Mouse (Mus musculus) neural tube, embryonic 13.5 days (tissue): Measurements from ENCODE around the gene Rpl3. TPM values are rescaled to one million over a fixed set of nuclear protein-coding genes. Genes with fewer than 3 reads are reported as not detected.

ENCODE experiments used
- ATAC-seq: fragments of 200-750 bp; cut with Nextera tagmentation; 2 replicates; pipeline ENCODE4 v1.8.0; 2017; ENCODE audit warnings: low read depth, mild to moderate bottlenecking, moderate TSS enrichment, moderate library complexity
- H3K27ac ChIP-seq: fragments of 300-500 bp; sonication (generic); replicated peaks from 2 replicates; pipeline ENCODE4 v1.5.1; 2015; ENCODE audit warnings: moderate library complexity, mild to moderate bottlenecking, inconsistent platforms
- H3K27me3 ChIP-seq: fragments of 300-500 bp; sonication (generic); 2 replicates; pipeline ENCODE4 v1.6.1; 2015; ENCODE audit warnings: mild to moderate bottlenecking, inconsistent platforms
- H3K36me3 ChIP-seq: fragments of 300-500 bp; sonication (generic); 2 replicates; pipeline ENCODE4 v1.6.1; 2015; ENCODE audit warnings: mild to moderate bottlenecking, inconsistent platforms
- H3K4me1 ChIP-seq: fragments of 300-500 bp; sonication (generic); replicated peaks from 2 replicates; pipeline ENCODE4 v1.6.1; 2015; ENCODE audit warnings: inconsistent platforms
- H3K4me2 ChIP-seq: fragments of 300-500 bp; sonication (generic); 2 replicates; pipeline ENCODE4 v1.6.1; 2015; ENCODE audit warnings: inconsistent platforms, mild to moderate bottlenecking, moderate library complexity
- H3K4me3 ChIP-seq: fragments of 300-500 bp; sonication (generic); 2 replicates; pipeline ENCODE4 v1.5.1; 2015; ENCODE audit warnings: mild to moderate bottlenecking, inconsistent platforms
- H3K9ac ChIP-seq: fragments of 300-500 bp; sonication (generic); 2 replicates; pipeline ENCODE4 v1.6.1; 2015; ENCODE audit warnings: moderate library complexity, mild to moderate bottlenecking, inconsistent platforms
- H3K9me3 ChIP-seq: fragments of 300-500 bp; sonication (generic); 2 replicates; pipeline ENCODE4 v1.6.1; 2016; ENCODE audit warnings: inconsistent platforms
- WGBS: fragments of 180-500 bp; shearing (Covaris S2); methylation state at CpG from one replicate; pipeline ENCODE4 v1.1.7; 2015; 5-methylcytosine and 5-hydroxymethylcytosine counted together
- polyA plus RNA-seq: library from polyadenylated mRNA; unstranded; fragments of >200 nt; fragmentation: Nextera tagmentation; extraction: Ambion mirVana; gene quantifications from 2 replicates; pipeline ENCODE4 v1.2.1, GENCODE M21; 2015

Gene Rpl3
- polyA plus RNA-seq, 1 experiment from 2014 or later: 620 TPM

- Histone ChIP-seq H3K9ac (no peak overlapping the region), H3K4me2 (no peak overlapping the region), H3K27ac (no peak overlapping the region), H3K4me3 (no peak overlapping the region), H3K27me3 (peaks cover 3% of the 10 kb centered on the region; the same call in 1 of the 2 replicates), H3K4me1 (0 out of 2 replicates have a peak, but pooled peaks cover 5% of the 10 kb centered on the region), H3K9me3 (no peaks in the 10 kb centered on the region), H3K36me3 (no peaks in the 10 kb centered on the region)
- 80% methylated on average over 7 of the region's 7 CpGs for WGBS
- ATAC-seq: no peak
These were observed 32.1 kb downstream of the Rpl3 start for GRCm38 (mm10) chr15:80059606-80060005.

GRCm38 (mm10) chr15:80058151-80058550 is 33.5 kb downstream of the Rpl3 start:
- Histone ChIP-seq H3K27me3 (no peaks in the 10 kb centered on the region), H3K27ac (no peak overlapping the region), H3K4me2 (no peak overlapping the region), H3K36me3 (no peaks in the 10 kb centered on the region), H3K4me3 (no peak overlapping the region), H3K9me3 (no peaks in the 10 kb centered on the region), H3K9ac (no peak overlapping the region), H3K4me1 (0 out of 2 replicates have a peak, but pooled peaks cover 4% of the 10 kb centered on the region)
- ATAC-seq: no peak
- WGBS: 92% methylated on average over 7 of the region's 7 CpGs

- Histone ChIP-seq H3K4me1 (no peaks in the 10 kb centered on the region), H3K9me3 (no peaks in the 10 kb centered on the region), H3K36me3 (no peaks in the 10 kb centered on the region), H3K4me3 (no peak overlapping the region), H3K27me3 (no peaks in the 10 kb centered on the region), H3K27ac (no peak overlapping the region), H3K4me2 (no peak overlapping the region), H3K9ac (no peak overlapping the region)
- ATAC-seq: no peak
- 85% methylated on average over 7 of the region's 7 CpGs for WGBS
These were observed 37.5 kb downstream of the Rpl3 start for GRCm38 (mm10) chr15:80054034-80054710.

GRCm38 (mm10) chr15:80053381-80054033 is 38.2 kb downstream of the Rpl3 start:
- no peaks in the 10 kb centered on the region for H3K27me3 ChIP-seq
- H3K9ac ChIP-seq: no peak overlapping the region
- H3K4me3 ChIP-seq: no peak overlapping the region
- no peak overlapping the region for H3K27ac ChIP-seq
- no peak overlapping the region for H3K4me2 ChIP-seq
- WGBS: 72% methylated on average over 8 of the region's 8 CpGs
- H3K4me1 ChIP-seq: no peaks in the 10 kb centered on the region
- H3K9me3 ChIP-seq: no peaks in the 10 kb centered on the region
- H3K36me3 ChIP-seq: no peaks in the 10 kb centered on the region
- no peak for ATAC-seq

- Histone ChIP-seq H3K27ac (no peak overlapping the region), H3K4me2 (no peak overlapping the region), H3K27me3 (no peaks in the 10 kb centered on the region), H3K4me1 (no peaks in the 10 kb centered on the region), H3K4me3 (no peak overlapping the region), H3K9me3 (no peaks in the 10 kb centered on the region), H3K36me3 (no peaks in the 10 kb centered on the region), H3K9ac (no peak overlapping the region)
- no peak for ATAC-seq
- WGBS: 90% methylated on average over 9 of the region's 9 CpGs
These were observed 39.9 kb downstream of the Rpl3 start for GRCm38 (mm10) chr15:80051782-80052181.

- Histone ChIP-seq H3K36me3 (no peaks in the 10 kb centered on the region), H3K4me2 (no peak overlapping the region), H3K27ac (0 out of 2 replicates have a peak overlapping the region, but pooled peaks have one; percentile 28), H3K4me3 (no peak overlapping the region), H3K9ac (no peak overlapping the region), H3K4me1 (no peaks in the 10 kb centered on the region), H3K27me3 (no peaks in the 10 kb centered on the region), H3K9me3 (no peaks in the 10 kb centered on the region)
- WGBS: 73% methylated on average over 19 of the region's 19 CpGs
- no peak for ATAC-seq
These were observed 40.4 kb downstream of the Rpl3 start for GRCm38 (mm10) chr15:80051092-80051761.

GRCm38 (mm10) chr15:80050093-80050492 is 41.6 kb downstream of the Rpl3 start:
- 71% methylated on average over 4 of the region's 4 CpGs for WGBS
- H3K9ac ChIP-seq: no peak overlapping the region
- no peak overlapping the region for H3K27ac ChIP-seq
- H3K36me3 ChIP-seq: no peaks in the 10 kb centered on the region
- H3K9me3 ChIP-seq: 0 out of 2 replicates have a peak, but pooled peaks cover 3% of the 10 kb centered on the region
- no peaks in the 10 kb centered on the region for H3K27me3 ChIP-seq
- no peak overlapping the region for H3K4me2 ChIP-seq
- H3K4me1 ChIP-seq: no peaks in the 10 kb centered on the region
- no peak for ATAC-seq
- H3K4me3 ChIP-seq: no peak overlapping the region

- Histone ChIP-seq H3K36me3 (no peaks in the 10 kb centered on the region), H3K9me3 (0 out of 2 replicates have a peak, but pooled peaks cover 3% of the 10 kb centered on the region), H3K4me2 (no peak overlapping the region), H3K4me3 (no peak overlapping the region), H3K27me3 (no peaks in the 10 kb centered on the region), H3K27ac (no peak overlapping the region), H3K9ac (no peak overlapping the region), H3K4me1 (no peaks in the 10 kb centered on the region)
- 65% methylated on average over 5 of the region's 5 CpGs for WGBS
- no peak for ATAC-seq
These were observed 43.7 kb downstream of the Rpl3 start for GRCm38 (mm10) chr15:80047973-80048372.

- no peak overlapping the region for H3K4me2 ChIP-seq
- H3K9ac ChIP-seq: no peak overlapping the region
- H3K4me3 ChIP-seq: no peak overlapping the region
- H3K27me3 ChIP-seq: no peaks in the 10 kb centered on the region
- no peaks in the 10 kb centered on the region for H3K4me1 ChIP-seq
- 0 out of 2 replicates have a peak, but pooled peaks cover 3% of the 10 kb centered on the region for H3K9me3 ChIP-seq
- no peak for ATAC-seq
- WGBS: 71% methylated on average over 2 of the region's 2 CpGs
- H3K27ac ChIP-seq: no peak overlapping the region
- no peaks in the 10 kb centered on the region for H3K36me3 ChIP-seq
These were observed 44.4 kb downstream of the Rpl3 start for GRCm38 (mm10) chr15:80047242-80047641.

- 100% methylated on average over 2 of the region's 2 CpGs for WGBS
These were observed 45.9 kb downstream of the Rpl3 start for GRCm38 (mm10) chr15:80045749-80046148.

GRCm38 (mm10) chr15:80044249-80044648 is 47.4 kb downstream of the Rpl3 start:
- H3K4me2 ChIP-seq: no peak overlapping the region
- H3K4me1 ChIP-seq: no peaks in the 10 kb centered on the region
- 92% methylated on average over 10 of the region's 10 CpGs for WGBS
- H3K4me3 ChIP-seq: no peak overlapping the region
- 0 out of 2 replicates have a peak, but pooled peaks cover 3% of the 10 kb centered on the region for H3K9me3 ChIP-seq
- H3K27ac ChIP-seq: no peak overlapping the region
- H3K9ac ChIP-seq: no peak overlapping the region
- ATAC-seq: no peak
- H3K27me3 ChIP-seq: no peaks in the 10 kb centered on the region
- H3K36me3 ChIP-seq: no peaks in the 10 kb centered on the region

More at GRCm38 (mm10) chr15:80045749-80046148, 45.9 kb downstream of the Rpl3 start:
- ATAC-seq: no peak
- H3K4me3 ChIP-seq: no peak overlapping the region
- no peaks in the 10 kb centered on the region for H3K36me3 ChIP-seq
- H3K4me1 ChIP-seq: no peaks in the 10 kb centered on the region
- no peak overlapping the region for H3K27ac ChIP-seq
- H3K9me3 ChIP-seq: 0 out of 2 replicates have a peak, but pooled peaks cover 3% of the 10 kb centered on the region
- H3K4me2 ChIP-seq: no peak overlapping the region
- H3K9ac ChIP-seq: no peak overlapping the region
- no peaks in the 10 kb centered on the region for H3K27me3 ChIP-seq

GRCm38 (mm10) chr15:80042152-80042551 is 49.5 kb downstream of the Rpl3 start:
- Histone ChIP-seq H3K4me3 (no peak overlapping the region), H3K27ac (no peak overlapping the region), H3K9ac (no peak overlapping the region), H3K4me1 (no peaks in the 10 kb centered on the region), H3K4me2 (no peak overlapping the region), H3K27me3 (no peaks in the 10 kb centered on the region), H3K9me3 (0 out of 2 replicates have a peak, but pooled peaks cover 3% of the 10 kb centered on the region), H3K36me3 (no peaks in the 10 kb centered on the region)
- 75% methylated on average over 4 of the region's 4 CpGs for WGBS
- no peak for ATAC-seq
